Comparison of ENCODE assay signal across 9 mouse cellular contexts in the genomic region with DNA sequence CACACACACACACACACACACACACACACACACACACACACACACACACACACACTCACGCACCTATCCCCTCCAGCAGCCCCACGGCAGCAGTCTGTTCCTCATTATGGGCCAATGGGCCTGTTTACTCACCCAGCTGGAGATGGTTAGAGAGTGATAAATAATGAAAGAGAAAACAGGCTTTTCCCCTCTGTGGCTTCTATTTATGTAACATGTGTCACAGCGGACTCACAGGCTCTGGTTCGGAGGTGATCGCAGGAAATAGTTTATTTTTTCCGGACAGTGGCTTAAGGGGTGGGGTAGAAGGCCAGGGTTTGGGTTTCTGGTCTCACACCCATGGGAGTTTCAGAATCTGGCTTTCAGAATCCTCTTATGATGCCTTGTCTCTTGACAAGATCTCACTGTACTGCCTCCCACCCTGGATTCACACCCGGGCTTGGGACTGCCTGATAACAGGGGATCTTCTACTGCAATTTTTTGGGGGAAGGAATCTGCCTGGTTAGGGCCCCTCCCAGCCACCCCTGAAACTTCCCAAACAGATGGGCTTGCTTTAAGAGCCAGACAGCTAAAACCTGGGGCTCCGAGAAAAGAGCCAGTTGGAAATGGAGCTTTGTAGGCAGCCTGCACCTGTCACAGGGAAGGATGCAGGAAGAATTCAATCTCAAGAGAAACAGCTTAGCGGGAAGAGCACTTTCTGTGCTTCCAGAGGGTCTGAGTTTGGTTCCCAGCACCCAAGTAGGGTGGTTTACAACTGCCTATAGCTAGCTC. TPM values are rescaled to one million over a fixed set of nuclear protein-coding genes. Genes with fewer than 3 reads are reported as not detected.
DNase-seq lines count a peak whose midpoint lies in the region.
"Had no signal": no experiment of that assay in that cellular context is flagged by ENCODE, and none has a peak within 500 bp of the region (broad histone marks: within the 10 kb centered on the region; RNA-seq: fewer than 3 reads in every experiment).

No protein-coding gene starts in this region.

- peak; percentile 47 for DNase-seq in retina, embryonic 14.5 days (ENCODE audit: low spot score)
- no peak for DNase-seq in retina, postnatal 1 day
- peak; percentile 42 for DNase-seq in brain, adult 2 months (ENCODE audit: low read depth, low spot score)
- DNase-seq in forelimb bud, embryonic 11.5 days (ENCODE audit: low read depth, low spot score), result peak; percentile 79
- DNase-seq in natural killer cell, adult 2 months (ENCODE audit: low spot score in 2 of 2), result peak; percentile 71 to 81
- DNase-seq in gastrocnemius, postnatal 25 days, result no peak
- no peak for DNase-seq in ovary, postnatal 36 days (ENCODE audit: low spot score)
- DNase-seq in lung, postnatal 4 days, result no peak
- DNase-seq: cerebellum, adult 2 months had no signal

RNA-seq across cellular contexts. Expression of a gene that starts 18.8 kb away (rescaled TPM):
- total RNA-seq in gastrocnemius, postnatal 25 days (2021), result 1 to 10 TPM; 6.4 to 7.6 TPM

Comparison
In these comparisons a context has a peak if more than half of its experiments do, and no peak if none do; other contexts are left out.
1. DNase-seq: peak in retina, embryonic 14.5 days (single experiment), brain, adult 2 months (single experiment), forelimb bud, embryonic 11.5 days (single experiment) and natural killer cell, adult 2 months (2 of 2); none in retina, postnatal 1 day (single experiment), gastrocnemius, postnatal 25 days (single experiment), ovary, postnatal 36 days (single experiment) and lung, postnatal 4 days (0 of 2).